Mouse (Mus musculus) regulatory T cell (primary cell): ENCODE measurements around the gene Slc35f6.
"Not testable (repeated sequence)": the region's sequence is repeated elsewhere in the genome, so short reads cannot be mapped to it uniquely, and the experiment has no call there.

Experiments used
- in situ Hi-C: fragments of 300-600 bp; cut with MboI, MseI; formaldehyde crosslinking; loops from one replicate; pipeline ENCODE4 v1.15.1; 2025; ENCODE audit warnings: high pct_unique_total_duplicates

The Slc35f6 gene

GRCm38 (mm10) chr5:30655526-30656195 lies 7.9 kb downstream of the Slc35f6 start:
- in situ Hi-C loops: loop anchor here (25.0 kb wide), 1 partner anchor 418 kb away; the partner anchor contains the start of gene Selenoi

DNA sequence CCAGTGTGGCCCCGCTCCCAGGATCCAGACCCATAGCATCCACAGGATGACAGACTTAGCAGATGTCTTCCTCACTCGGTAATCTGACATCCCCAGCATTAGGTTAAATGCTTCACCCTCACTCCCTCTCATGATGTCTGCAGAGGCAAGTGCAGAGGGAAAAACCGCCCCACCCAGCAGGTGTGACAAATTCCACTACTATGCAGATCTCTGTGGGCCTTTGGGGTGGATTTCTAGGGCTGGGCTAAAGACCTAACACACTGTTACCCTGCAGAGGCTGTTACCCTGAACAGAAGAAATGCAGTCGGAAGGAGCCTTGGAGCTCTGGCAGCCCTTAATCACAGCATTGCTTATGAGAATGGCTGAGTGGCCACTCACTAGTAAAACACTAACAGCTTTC lies 11.3 kb downstream of the Slc35f6 start:
- in situ Hi-C loops: loop anchor here (25.0 kb wide), 1 partner anchor 422 kb away; the partner anchor contains the start of gene Selenoi

DNA sequence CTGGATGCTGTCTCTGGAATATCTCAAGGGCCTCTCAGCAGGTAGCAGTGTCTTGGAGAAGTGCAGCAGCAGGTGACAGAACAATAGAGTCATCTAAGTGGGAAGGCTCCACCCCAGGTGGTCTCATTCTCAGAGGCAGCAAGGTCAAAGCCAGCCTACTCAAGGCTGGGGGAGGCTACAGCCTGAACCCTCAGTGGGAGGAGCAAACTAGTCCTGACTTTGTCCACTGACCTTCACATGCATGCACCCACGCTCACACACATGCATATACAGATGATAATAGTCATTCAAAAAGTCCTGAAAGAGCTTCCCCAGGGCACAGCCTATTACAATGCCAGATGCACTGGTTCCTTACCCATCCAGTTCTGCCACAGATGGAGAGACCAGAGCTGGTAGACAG lies 12.5 kb downstream of the Slc35f6 start:
- in situ Hi-C loops: loop anchor here (25.0 kb wide), 1 partner anchor 423 kb away; the partner anchor contains the start of gene Selenoi

DNA sequence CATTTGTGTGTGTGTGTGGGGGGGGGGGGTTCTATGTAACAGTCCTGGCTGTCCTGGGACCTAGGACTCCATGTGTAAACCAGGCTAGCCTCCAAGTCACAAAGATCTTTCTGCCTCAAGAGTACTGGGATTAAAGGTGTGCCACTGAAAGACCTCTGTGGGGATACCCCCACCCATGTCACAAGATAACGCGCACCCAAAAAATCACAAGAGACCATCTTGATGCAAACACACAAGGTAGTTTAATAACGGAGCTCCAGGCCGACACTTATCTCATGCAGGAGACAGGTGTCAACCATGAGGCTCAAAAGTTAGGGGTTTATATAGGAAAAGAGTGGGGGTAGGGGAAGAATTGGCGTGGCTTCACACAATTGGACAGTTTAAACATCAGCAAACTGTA lies 13.1 kb downstream of the Slc35f6 start:
- in situ Hi-C loops: loop anchor here (25.0 kb wide), 1 partner anchor 424 kb away; the partner anchor contains the start of gene Selenoi

- in situ Hi-C loops: loop anchor here (25.0 kb wide), 1 partner anchor 428 kb away; the partner anchor contains the start of gene Selenoi
Observed at GRCm38 (mm10) chr5:30665360-30665759, 17.6 kb downstream of the Slc35f6 start.

- in situ Hi-C loops: loop anchor here (25.0 kb wide), 1 partner anchor 429 kb away; the partner anchor contains the start of gene Selenoi
Observed at GRCm38 (mm10) chr5:30665968-30666367, 18.2 kb downstream of the Slc35f6 start.

DNA sequence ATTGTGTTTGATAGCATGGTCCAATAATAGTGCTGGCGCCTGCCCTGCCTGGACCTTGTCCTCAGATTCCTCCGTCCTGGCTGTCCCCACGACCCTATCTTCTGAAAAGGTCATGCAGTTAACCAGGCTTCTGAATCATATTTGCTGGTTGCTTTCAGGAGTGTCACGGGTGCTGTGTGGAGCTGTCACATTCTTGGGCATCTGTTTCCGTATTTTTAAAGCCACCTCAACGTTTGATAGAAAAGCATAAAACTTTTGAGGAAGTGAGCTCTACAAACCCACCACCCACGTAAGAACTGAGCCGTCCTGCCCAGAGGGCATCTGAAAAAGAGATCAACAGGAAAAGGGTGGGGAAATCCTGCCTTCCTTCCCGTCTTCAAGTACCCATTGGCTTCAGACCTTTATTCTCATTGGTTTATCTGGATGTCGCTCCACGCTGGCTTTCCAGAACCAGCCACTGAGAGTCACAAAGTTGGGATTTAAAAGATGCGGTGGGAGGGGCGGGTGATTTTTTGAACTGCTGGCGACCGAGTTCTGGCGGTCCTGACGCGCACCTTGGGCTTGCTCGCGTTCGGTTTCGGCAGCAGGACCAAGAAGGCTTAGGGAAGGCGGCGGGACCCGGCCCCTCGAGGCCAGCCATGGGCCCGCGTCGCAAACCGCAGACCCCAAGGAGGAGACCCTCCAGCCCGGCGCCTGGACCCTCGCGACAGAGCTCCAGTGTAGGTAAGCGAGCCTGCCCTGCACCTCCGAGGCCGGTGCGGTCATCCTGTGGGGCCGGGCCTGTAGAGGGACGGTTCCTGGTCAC lies 18.9 kb downstream of the Slc35f6 start, which contains the start of gene Cenpa:
Cenpa (plus strand) TSS at position 387 of the 805 bp plus-strand sequence.
- in situ Hi-C loops: loop anchor here (25.0 kb wide), 1 partner anchor 429 kb away; the partner anchor contains the start of gene Selenoi

GRCm38 (mm10) chr5:30667215-30667614 lies 19.5 kb downstream of the Slc35f6 start:
- in situ Hi-C loops: loop anchor here (25.0 kb wide), 1 partner anchor 430 kb away; the partner anchor contains the start of gene Selenoi

GRCm38 (mm10) chr5:30667686-30668085 lies 20.0 kb downstream of the Slc35f6 start:
- in situ Hi-C loops: loop anchor here (25.0 kb wide), 1 partner anchor 430 kb away; the partner anchor contains the start of gene Selenoi

DNA sequence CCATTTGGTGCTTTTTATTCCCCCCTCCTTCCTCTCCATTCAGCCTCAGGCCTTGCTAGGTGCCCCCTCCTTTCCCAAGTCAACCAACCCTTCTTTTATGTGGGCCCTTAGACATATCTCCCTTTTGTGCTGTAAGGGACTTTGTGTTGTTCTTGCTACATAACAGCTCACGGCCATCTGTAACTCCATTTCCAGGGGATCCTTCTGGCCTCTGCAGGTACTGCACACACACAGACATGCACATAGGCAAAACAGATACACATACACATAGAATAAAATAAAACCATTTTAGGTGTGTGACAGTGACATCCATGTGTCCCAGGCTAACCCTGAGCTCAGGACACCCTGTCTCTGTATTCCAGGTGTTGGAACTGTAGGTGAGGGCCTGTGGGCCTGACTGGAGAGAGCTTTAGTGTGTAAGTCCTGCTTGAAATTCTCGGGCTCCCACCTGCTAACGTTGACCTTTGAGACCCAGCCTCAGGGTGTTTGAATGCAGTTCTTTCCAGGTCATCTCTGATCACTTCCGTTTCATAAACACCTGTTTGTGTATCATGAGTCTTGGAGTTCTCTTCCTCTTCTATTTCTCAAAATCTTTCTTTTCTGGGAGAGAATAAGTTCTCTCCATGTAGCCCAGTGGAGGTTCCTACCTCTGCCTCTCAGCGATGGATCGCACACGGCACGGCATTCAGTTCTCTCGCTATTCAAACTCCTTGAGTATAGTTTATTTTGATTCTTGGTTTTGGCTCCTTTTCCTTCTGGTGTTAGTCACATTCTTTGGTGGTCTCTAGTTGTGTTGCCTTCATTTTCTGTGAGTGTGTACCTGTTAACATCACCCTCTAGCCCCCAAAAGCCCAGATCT lies 21.1 kb downstream of the Slc35f6 start:
- in situ Hi-C loops: loop anchor here (25.0 kb wide), 1 partner anchor 432 kb away; the partner anchor contains the start of gene Selenoi

GRCm38 (mm10) chr5:30669496-30669830 lies 21.7 kb downstream of the Slc35f6 start:
- in situ Hi-C loops: loop anchor here (25.0 kb wide), 1 partner anchor 432 kb away; the partner anchor contains the start of gene Selenoi

DNA sequence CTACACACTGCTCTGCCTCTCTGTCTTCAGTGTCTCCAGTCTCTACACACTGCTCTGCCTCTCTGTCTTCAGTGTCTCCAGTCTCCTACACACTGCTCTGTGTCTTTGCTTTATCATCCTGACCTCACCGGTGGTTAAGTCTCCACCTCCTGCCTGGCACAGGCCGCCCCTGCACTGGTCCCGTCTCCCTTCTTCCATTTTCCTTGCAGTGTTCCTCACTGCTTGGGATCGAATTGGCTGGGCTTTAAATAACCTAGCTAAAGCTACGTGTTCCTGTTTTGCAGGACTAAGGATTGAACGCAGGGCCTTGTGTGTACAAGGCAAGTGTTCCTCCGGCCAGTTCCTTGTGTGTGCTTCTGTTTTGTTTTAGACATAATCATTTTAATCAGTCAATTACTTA lies 22.4 kb downstream of the Slc35f6 start:
- in situ Hi-C loops: loop anchor here (25.0 kb wide), 1 partner anchor 433 kb away; the partner anchor contains the start of gene Selenoi

- in situ Hi-C loops: loop anchor here (25.0 kb wide), 1 partner anchor 437 kb away; the partner anchor contains the start of gene Selenoi
Observed at GRCm38 (mm10) chr5:30674001-30674400, 26.3 kb downstream of the Slc35f6 start.

GRCm38 (mm10) chr5:30676800-30677199 lies 29.1 kb downstream of the Slc35f6 start:
- in situ Hi-C loops: no loop called here

- in situ Hi-C loops: not testable (repeated sequence)
Observed at GRCm38 (mm10) chr5:30678069-30678468, 30.3 kb downstream of the Slc35f6 start.

- in situ Hi-C loops: no loop called here
Observed at GRCm38 (mm10) chr5:30678722-30679296, 31.1 kb downstream of the Slc35f6 start.

GRCm38 (mm10) chr5:30679593-30679992 lies 31.9 kb downstream of the Slc35f6 start:
- in situ Hi-C loops: no loop called here

DNA sequence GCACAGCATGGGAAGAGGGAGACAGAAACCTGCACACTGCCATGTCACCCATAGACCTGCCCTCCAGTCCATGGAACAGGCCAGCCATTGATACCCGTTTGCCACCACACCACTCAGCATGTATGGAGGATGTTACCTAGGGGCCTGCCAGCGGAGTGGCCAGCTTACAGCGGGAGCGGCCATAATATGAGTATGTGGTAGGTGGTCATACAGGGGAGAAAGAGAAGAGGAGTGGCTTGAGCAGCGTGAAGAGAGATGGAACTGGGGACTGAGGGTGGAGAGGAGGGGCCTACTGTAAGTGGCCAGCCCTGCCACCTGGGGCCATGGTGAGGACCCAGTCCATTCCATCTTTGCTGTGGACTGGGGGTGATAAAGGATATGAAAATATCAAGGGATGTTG lies 34.2 kb downstream of the Slc35f6 start:
- in situ Hi-C loops: no loop called here

- in situ Hi-C loops: no loop called here
Observed at GRCm38 (mm10) chr5:30682967-30683600, 35.4 kb downstream of the Slc35f6 start.

GRCm38 (mm10) chr5:30683993-30684392 lies 36.3 kb downstream of the Slc35f6 start:
- in situ Hi-C loops: no loop called here
